Mouse (Mus musculus): ENCODE results near the gene Hoga1. TPM values are rescaled to one million over a fixed set of nuclear protein-coding genes. Genes with fewer than 3 reads are reported as not detected.

The Hoga1 gene
- polyA plus RNA-seq (2014; fragmentation: Illumina TruSeq; extraction: RNeasy Lipid Tissue Mini Kit (QIAGEN cat#74804)), result 0.37 TPM

GRCm38 (mm10) chr19:42045269-42046102 is at the start of gene Hoga1:
TSS of gene Hoga1 (plus strand) at chr19:42045610.

GRCm38 (mm10) chr19:42035456-42036248 is 9.8 kb upstream of the Hoga1 start, which contains the start of gene Ankrd2:
TSS of gene Ankrd2 (plus strand) at chr19:42036000.

DNA sequence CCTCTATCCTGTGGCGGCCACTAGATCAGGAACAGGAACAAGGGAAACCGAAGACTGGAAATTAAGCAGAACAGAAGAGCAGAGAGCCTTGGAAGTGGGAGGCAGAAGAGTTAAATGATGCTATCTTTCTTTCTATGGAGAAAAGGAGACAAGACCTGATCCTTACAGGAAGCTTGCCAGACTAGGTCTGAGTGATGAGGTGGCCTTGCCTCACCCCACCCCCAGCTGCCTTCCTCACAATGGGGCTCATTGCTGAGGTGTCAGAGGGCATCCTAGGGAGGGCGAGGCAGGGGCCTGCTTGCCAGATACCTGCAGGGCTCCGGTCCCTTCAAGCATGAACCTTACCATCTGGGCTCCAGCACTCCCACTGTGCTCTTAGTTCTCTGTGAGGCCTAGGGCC is 6.5 kb downstream of the Hoga1 start, which contains the start of gene 4933411K16Rik:
4933411K16Rik (plus strand) TSS at position 301 of the 400 bp plus-strand sequence.

DNA sequence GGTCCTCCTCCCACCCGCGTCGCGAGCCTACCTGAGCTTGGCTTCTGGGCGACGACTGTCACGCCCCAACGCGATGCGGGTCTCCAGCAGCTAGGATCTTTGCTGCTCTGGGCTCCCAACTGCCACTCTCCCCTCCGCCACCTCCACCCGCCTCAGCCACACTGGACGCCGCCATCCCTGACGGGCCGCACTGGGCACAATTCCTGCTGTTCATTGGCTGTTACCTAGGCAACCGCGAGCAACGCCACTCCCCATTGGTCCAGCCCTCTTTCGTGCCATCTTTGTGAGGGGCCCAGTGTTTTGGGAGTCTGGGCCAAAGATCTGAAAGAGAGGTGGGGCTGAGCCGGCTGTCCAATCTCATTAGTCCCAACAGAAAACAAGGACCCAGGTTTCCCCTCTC is 40.8 kb downstream of the Hoga1 start, which contains the start of gene Morn4:
Morn4 (minus strand) TSS at position 192 of the 400 bp plus-strand sequence.

GRCm38 (mm10) chr19:42089748-42090595 is 44.6 kb downstream of the Hoga1 start, which contains the start of gene Pi4k2a:
TSS of gene Pi4k2a (plus strand) at chr19:42090470.

Other genes starting within 250 kb of the Hoga1 start
- 17.0 TPM for gene Arhgap19, start 243.6 kb upstream of the Hoga1 start, polyA plus RNA-seq (2014; fragmentation: Illumina TruSeq; extraction: RNeasy Lipid Tissue Mini Kit (QIAGEN cat#74804))
- 1.7 TPM for gene Frat1, start 215.6 kb upstream of the Hoga1 start, polyA plus RNA-seq (2014; fragmentation: Illumina TruSeq; extraction: RNeasy Lipid Tissue Mini Kit (QIAGEN cat#74804))
- 3.8 TPM for gene Frat2, start 197.5 kb upstream of the Hoga1 start, polyA plus RNA-seq (2014; fragmentation: Illumina TruSeq; extraction: RNeasy Lipid Tissue Mini Kit (QIAGEN cat#74804))
- gene Rrp12, start 149.4 kb upstream of the Hoga1 start, polyA plus RNA-seq (2014; fragmentation: Illumina TruSeq; extraction: RNeasy Lipid Tissue Mini Kit (QIAGEN cat#74804)), result 0.68 TPM
- gene Pgam1, start 133.7 kb upstream of the Hoga1 start, polyA plus RNA-seq (2014; fragmentation: Illumina TruSeq; extraction: RNeasy Lipid Tissue Mini Kit (QIAGEN cat#74804)), result 285 TPM
- gene Exosc1, start 112.2 kb upstream of the Hoga1 start, polyA plus RNA-seq (2014; fragmentation: Illumina TruSeq; extraction: RNeasy Lipid Tissue Mini Kit (QIAGEN cat#74804)), result 35.4 TPM
- gene Zdhhc16, start 112.1 kb upstream of the Hoga1 start, polyA plus RNA-seq (2014; fragmentation: Illumina TruSeq; extraction: RNeasy Lipid Tissue Mini Kit (QIAGEN cat#74804)), result 24.1 TPM
- gene Mms19, start 64.5 kb upstream of the Hoga1 start, polyA plus RNA-seq (2014; fragmentation: Illumina TruSeq; extraction: RNeasy Lipid Tissue Mini Kit (QIAGEN cat#74804)), result 6.7 TPM
- gene Ubtd1, start 63.8 kb upstream of the Hoga1 start, polyA plus RNA-seq (2014; fragmentation: Illumina TruSeq; extraction: RNeasy Lipid Tissue Mini Kit (QIAGEN cat#74804)), result not detected
- gene Ankrd2, start 9.6 kb upstream of the Hoga1 start, polyA plus RNA-seq (2014; fragmentation: Illumina TruSeq; extraction: RNeasy Lipid Tissue Mini Kit (QIAGEN cat#74804)), result not detected
- not detected for gene 4933411K16Rik, start 6.6 kb downstream of the Hoga1 start, polyA plus RNA-seq (2014; fragmentation: Illumina TruSeq; extraction: RNeasy Lipid Tissue Mini Kit (QIAGEN cat#74804))
- gene Morn4, start 40.7 kb downstream of the Hoga1 start, polyA plus RNA-seq (2014; fragmentation: Illumina TruSeq; extraction: RNeasy Lipid Tissue Mini Kit (QIAGEN cat#74804)), result 1.2 TPM
- gene Pi4k2a, start 44.9 kb downstream of the Hoga1 start, polyA plus RNA-seq (2014; fragmentation: Illumina TruSeq; extraction: RNeasy Lipid Tissue Mini Kit (QIAGEN cat#74804)), result 6.4 TPM
- 1.1 TPM for gene Avpi1, start 83.4 kb downstream of the Hoga1 start, polyA plus RNA-seq (2014; fragmentation: Illumina TruSeq; extraction: RNeasy Lipid Tissue Mini Kit (QIAGEN cat#74804))
- gene Marveld1, start 101.8 kb downstream of the Hoga1 start, polyA plus RNA-seq (2014; fragmentation: Illumina TruSeq; extraction: RNeasy Lipid Tissue Mini Kit (QIAGEN cat#74804)), result 14.8 TPM
- 5.0 TPM for gene Zfyve27, start 118.3 kb downstream of the Hoga1 start, polyA plus RNA-seq (2014; fragmentation: Illumina TruSeq; extraction: RNeasy Lipid Tissue Mini Kit (QIAGEN cat#74804))
- not detected for gene Sfrp5, start 156.6 kb downstream of the Hoga1 start, polyA plus RNA-seq (2014; fragmentation: Illumina TruSeq; extraction: RNeasy Lipid Tissue Mini Kit (QIAGEN cat#74804))
- not detected for gene Golga7b, start 202.0 kb downstream of the Hoga1 start, polyA plus RNA-seq (2014; fragmentation: Illumina TruSeq; extraction: RNeasy Lipid Tissue Mini Kit (QIAGEN cat#74804))